Mouse (Mus musculus) bone marrow, adult 2 months (tissue): ENCODE results near the gene Mdc1.
A peak's percentile ranks its signal among the peaks of the same experiment; 100 is the strongest.

Experiments
- CTCF ChIP-seq: fragments of 200-500 bp; IDR thresholded peaks from 2 replicates; pipeline ENCODE4 v1.5.1; 2011; ENCODE audit warnings: low read length, control low read depth; ENCODE audit not compliant: control insufficient read depth, insufficient read depth
- POLR2A ChIP-seq: fragments of 200-500 bp; IDR thresholded peaks from 2 replicates; pipeline ENCODE4 v1.6.1; 2011; ENCODE audit warnings: low read depth, mild to moderate bottlenecking, control low read depth, low read length, borderline replicate concordance; ENCODE audit not compliant: control insufficient read depth

GRCm38 (mm10) chr17:35829737-35830136, 11.6 kb upstream of the Mdc1 start:
- TF ChIP-seq CTCF: peak; percentile 98
- TF ChIP-seq POLR2A: no peak
